Mouse (Mus musculus): Measurements from ENCODE around the gene Pik3cg. TPM values are rescaled to one million over a fixed set of nuclear protein-coding genes. Genes with fewer than 3 reads are reported as not detected.
"Not testable (repeated sequence)": the region's sequence is repeated elsewhere in the genome, so short reads cannot be mapped to it uniquely, and the experiment has no call there.

Gene Pik3cg
- 1.4 and 1.9 TPM in 2 replicates for polyA plus RNA-seq (2016; fragmentation: Nextera tagmentation; extraction: Ambion mirVana)

DNA sequence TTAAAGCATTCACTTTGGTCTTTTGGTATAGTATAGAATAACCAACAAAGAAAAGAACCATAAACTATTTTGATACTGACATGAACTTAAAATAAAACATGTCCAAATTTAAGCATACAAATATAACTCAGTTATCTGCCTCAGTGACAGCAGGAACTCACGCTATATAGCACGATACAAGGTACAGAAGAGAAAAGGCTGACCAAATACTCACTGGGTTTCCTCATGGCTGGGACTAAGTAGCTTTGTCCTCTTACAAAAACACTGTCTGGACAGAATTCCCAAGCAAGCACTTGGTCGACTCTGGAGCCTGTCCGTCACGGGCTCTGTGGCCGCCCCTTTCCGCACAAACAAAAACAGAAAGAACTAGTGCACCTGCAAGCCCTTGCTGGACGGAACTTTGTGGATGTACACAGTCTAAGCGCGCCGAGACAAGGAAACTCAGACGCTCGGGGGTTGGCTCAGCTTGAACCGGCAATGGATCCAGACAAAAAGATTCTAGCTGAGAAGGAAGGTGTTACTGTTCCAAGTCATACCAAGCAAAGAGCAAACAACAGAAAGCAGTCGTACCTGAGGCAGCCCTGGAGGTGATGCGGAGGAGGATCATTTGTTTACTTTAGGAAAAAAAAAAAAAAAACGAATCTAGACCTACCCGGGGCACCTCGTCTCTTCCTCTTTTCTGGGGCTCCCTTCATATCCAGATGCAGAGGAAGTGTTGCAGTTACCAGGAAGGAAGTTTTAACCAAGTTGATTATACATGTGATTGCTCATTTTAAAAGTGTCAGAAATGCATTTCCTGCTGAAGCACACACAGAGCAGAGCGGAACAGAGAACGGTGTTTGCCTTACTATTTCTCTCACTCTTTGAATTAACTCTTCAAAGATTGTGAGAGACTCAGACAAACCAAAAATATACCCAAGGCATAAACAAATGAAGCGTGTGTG is at the start of gene Pik3cg:
Pik3cg (minus strand) TSS at position 712 of the 944 bp plus-strand sequence.
- WGBS: 65% methylated on average over 22 of the region's 22 CpGs
- no peak for ATAC-seq (ENCODE audit: low FRiP score)

GRCm38 (mm10) chr12:32248483-32248882 is 40.0 kb upstream of the Pik3cg start:
- WGBS: 22% methylated on average over 2 of the region's 2 CpGs
- Histone ChIP-seq H3K4me3 (no peak overlapping the region), H3K4me2 (replicated peaks) (no peak overlapping the region), H3K36me3 (no peaks in the 10 kb centered on the region), H3K9me3 (replicated peaks) (no peaks in the 10 kb centered on the region), H3K27me3 (no peaks in the 10 kb centered on the region), H3K27ac (no peak overlapping the region), H3K4me1 (no peaks in the 10 kb centered on the region), H3K9ac (no peak overlapping the region)
- no peak for ATAC-seq (ENCODE audit: low FRiP score)

More for the DNA sequence above, at the start of gene Pik3cg:
- no peak within 1 kb of the TSS for H3K4me2 ChIP-seq (replicated peaks)
- no peak within 1 kb of the TSS for H3K9ac ChIP-seq
- H3K9me3 ChIP-seq (replicated peaks): no peaks in the 10 kb centered on the region
- no peaks in the 10 kb centered on the region for H3K27me3 ChIP-seq
- H3K36me3 ChIP-seq: no peaks in the 10 kb centered on the region
- H3K27ac ChIP-seq: no peak within 1 kb of the TSS
- H3K4me3 ChIP-seq: no peak within 1 kb of the TSS
- no peaks in the 10 kb centered on the region for H3K4me1 ChIP-seq

- 69% methylated on average over 5 of the region's 5 CpGs for WGBS
- H3K4me3 ChIP-seq: no peak overlapping the region
- H3K27ac ChIP-seq: no peak overlapping the region
- no peaks in the 10 kb centered on the region for H3K4me1 ChIP-seq
- H3K36me3 ChIP-seq: no peaks in the 10 kb centered on the region
- H3K27me3 ChIP-seq: no peaks in the 10 kb centered on the region
- no peak overlapping the region for H3K4me2 ChIP-seq (replicated peaks)
- no peaks in the 10 kb centered on the region for H3K9me3 ChIP-seq (replicated peaks)
- ATAC-seq (ENCODE audit: low FRiP score): no peak
- no peak overlapping the region for H3K9ac ChIP-seq
Measured at GRCm38 (mm10) chr12:32245566-32246233, 37.2 kb upstream of the Pik3cg start.

DNA sequence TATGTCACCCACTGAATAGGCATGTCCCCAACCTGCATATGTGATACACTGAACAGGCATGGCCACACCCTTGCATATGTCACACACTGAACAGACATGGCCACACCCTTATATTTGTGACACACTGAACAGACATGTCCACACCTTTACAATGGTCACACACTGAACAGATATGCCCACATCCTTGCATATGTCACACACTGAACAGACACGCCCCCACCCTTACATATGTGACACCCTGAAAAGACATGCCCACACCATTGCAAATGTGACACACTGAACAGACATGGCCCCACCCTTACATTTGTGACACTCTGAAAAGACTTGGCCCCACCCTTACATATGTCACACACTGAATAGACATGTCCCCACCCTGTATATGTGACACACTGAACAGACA is 35.1 kb upstream of the Pik3cg start:
- Histone ChIP-seq H3K4me1 (no peaks in the 10 kb centered on the region), H3K9ac (no peak overlapping the region), H3K27me3 (no peaks in the 10 kb centered on the region), H3K9me3 (replicated peaks) (no peaks in the 10 kb centered on the region), H3K4me2 (replicated peaks) (no peak overlapping the region), H3K4me3 (no peak overlapping the region), H3K27ac (no peak overlapping the region), H3K36me3 (no peaks in the 10 kb centered on the region)
- ATAC-seq (ENCODE audit: low FRiP score): no peak; the same call in 1 of the 2 replicates
- 62% methylated on average over 1 of the region's 1 CpGs for whole genome bisulfite sequencing

- WGBS: 90% methylated on average over 3 of the region's 3 CpGs
- not testable (repeated sequence) for ATAC-seq (ENCODE audit: low FRiP score); H3K9ac ChIP-seq
Measured at GRCm38 (mm10) chr12:32239134-32239533, 30.7 kb upstream of the Pik3cg start.

GRCm38 (mm10) chr12:32238433-32238832 is 30.0 kb upstream of the Pik3cg start:
- no peaks in the 10 kb centered on the region for H3K36me3 ChIP-seq
- no peak overlapping the region for H3K4me2 ChIP-seq (replicated peaks)
- H3K9me3 ChIP-seq (replicated peaks): no peaks in the 10 kb centered on the region
- H3K9ac ChIP-seq: no peak overlapping the region
- H3K27me3 ChIP-seq: no peaks in the 10 kb centered on the region
- H3K27ac ChIP-seq: no peak overlapping the region
- 0 out of 2 replicates have a peak, but pooled peaks cover 3% of the 10 kb centered on the region for H3K4me1 ChIP-seq
- WGBS: 77% methylated on average over 5 of the region's 5 CpGs
- no peak for ATAC-seq (ENCODE audit: low FRiP score)
- no peak overlapping the region for H3K4me3 ChIP-seq

More at GRCm38 (mm10) chr12:32239134-32239533, 30.7 kb upstream of the Pik3cg start:
- H3K4me1 ChIP-seq; H3K27me3 ChIP-seq; H3K36me3 ChIP-seq; H3K4me3 ChIP-seq; H3K27ac ChIP-seq; H3K9me3 ChIP-seq (replicated peaks); H3K4me2 ChIP-seq (replicated peaks): not testable (repeated sequence)

- Histone ChIP-seq H3K27ac (no peak overlapping the region), H3K27me3 (no peaks in the 10 kb centered on the region), H3K36me3 (no peaks in the 10 kb centered on the region), H3K4me2 (replicated peaks) (no peak overlapping the region), H3K9ac (no peak overlapping the region), H3K4me3 (no peak overlapping the region), H3K4me1 (0 out of 2 replicates have a peak, but pooled peaks cover 3% of the 10 kb centered on the region), H3K9me3 (replicated peaks) (no peaks in the 10 kb centered on the region)
- 55% methylated on average over 5 of the region's 5 CpGs for WGBS
- ATAC-seq (ENCODE audit: low FRiP score): no peak
Measured at GRCm38 (mm10) chr12:32237839-32238238, 29.4 kb upstream of the Pik3cg start.

DNA sequence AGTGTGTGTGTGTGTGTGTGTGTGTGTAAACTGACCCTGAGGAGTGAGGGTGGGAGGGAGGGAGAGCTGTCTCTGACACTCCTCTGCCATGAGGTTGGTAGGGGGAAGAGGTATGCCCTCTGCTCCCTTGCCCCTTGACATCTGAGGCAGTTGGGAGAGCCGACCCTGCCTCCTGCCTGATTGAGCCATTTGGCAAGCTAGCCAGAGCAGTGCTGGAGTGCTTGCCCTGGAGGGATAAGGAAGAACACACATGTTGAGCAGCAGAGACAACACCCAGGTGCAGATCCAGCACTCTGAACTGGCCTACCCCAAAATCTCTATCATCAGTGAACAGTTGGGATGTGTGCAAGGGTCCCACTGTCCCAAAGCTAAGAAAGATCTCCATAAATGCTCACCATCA is 28.7 kb upstream of the Pik3cg start:
- H3K27ac ChIP-seq: no peak overlapping the region
- no peaks in the 10 kb centered on the region for H3K9me3 ChIP-seq (replicated peaks)
- no peaks in the 10 kb centered on the region for H3K27me3 ChIP-seq
- no peak overlapping the region for H3K9ac ChIP-seq
- 36% methylated on average over 1 of the region's 1 CpGs for WGBS
- ATAC-seq (ENCODE audit: low FRiP score): no peak
- no peak overlapping the region for H3K4me2 ChIP-seq (replicated peaks)
- H3K4me1 ChIP-seq: 0 out of 2 replicates have a peak, but pooled peaks cover 3% of the 10 kb centered on the region
- H3K4me3 ChIP-seq: no peak overlapping the region
- no peaks in the 10 kb centered on the region for H3K36me3 ChIP-seq

DNA sequence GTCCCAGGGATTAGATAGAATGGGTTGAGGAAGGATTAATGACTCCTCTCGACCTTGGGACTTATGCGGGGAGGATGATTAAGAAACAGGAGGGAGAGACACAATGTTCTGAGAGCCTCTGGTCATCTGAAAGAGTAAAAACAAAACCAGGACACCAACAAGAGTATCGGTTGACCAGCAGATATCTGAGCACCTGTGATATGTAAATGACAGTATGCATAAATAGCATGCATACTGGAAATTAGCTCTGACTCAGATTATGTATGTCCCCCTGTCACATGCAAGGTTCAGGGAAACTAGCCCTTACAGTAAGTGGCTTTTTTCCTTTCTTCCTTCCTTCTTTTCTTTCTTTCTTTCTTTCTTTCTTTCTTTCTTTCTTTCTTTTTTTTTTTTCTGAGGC is 28.0 kb upstream of the Pik3cg start:
- Histone ChIP-seq H3K9me3 (replicated peaks) (no peaks in the 10 kb centered on the region), H3K4me1 (0 out of 2 replicates have a peak, but pooled peaks cover 3% of the 10 kb centered on the region), H3K4me3 (no peak overlapping the region), H3K4me2 (replicated peaks) (no peak overlapping the region), H3K9ac (no peak overlapping the region), H3K36me3 (no peaks in the 10 kb centered on the region), H3K27ac (no peak overlapping the region), H3K27me3 (no peaks in the 10 kb centered on the region)
- no peak for ATAC-seq (ENCODE audit: low FRiP score)
- 77% methylated on average over 3 of the region's 3 CpGs for WGBS

GRCm38 (mm10) chr12:32233871-32234270 is 25.4 kb upstream of the Pik3cg start:
- Histone ChIP-seq H3K4me1 (0 out of 2 replicates have a peak, but pooled peaks cover 9% of the 10 kb centered on the region), H3K27me3 (no peaks in the 10 kb centered on the region), H3K36me3 (no peaks in the 10 kb centered on the region), H3K9ac (no peak overlapping the region), H3K27ac (no peak overlapping the region), H3K9me3 (replicated peaks) (no peaks in the 10 kb centered on the region), H3K4me2 (replicated peaks) (no peak overlapping the region), H3K4me3 (no peak overlapping the region)
- WGBS: 81% methylated on average over 4 of the region's 4 CpGs
- ATAC-seq (ENCODE audit: low FRiP score): no peak

DNA sequence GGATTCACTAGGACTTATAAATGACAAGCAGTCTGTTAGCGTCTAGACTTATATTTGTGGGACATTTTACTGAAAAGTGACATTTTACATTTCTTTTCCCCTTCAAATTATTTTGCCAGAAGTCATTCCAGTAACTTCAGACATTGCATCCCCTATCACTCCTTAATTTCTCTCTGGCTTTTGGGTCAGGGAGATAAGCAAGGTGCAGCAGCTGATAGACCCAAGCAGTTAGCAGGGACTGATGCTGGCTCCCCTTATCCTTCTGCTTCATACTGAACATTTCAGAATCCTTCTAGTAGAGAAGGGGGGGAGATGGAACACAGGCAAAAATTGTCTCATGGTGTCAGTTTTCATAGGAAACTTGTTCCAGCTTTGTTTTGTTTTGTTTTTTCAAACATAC is 22.9 kb upstream of the Pik3cg start:
- Histone ChIP-seq H3K36me3 (no peaks in the 10 kb centered on the region), H3K27ac (no peak overlapping the region), H3K4me1 (0 out of 2 replicates have a peak, but pooled peaks cover 6% of the 10 kb centered on the region), H3K9ac (no peak overlapping the region), H3K4me2 (replicated peaks) (no peak overlapping the region), H3K4me3 (no peak overlapping the region), H3K9me3 (replicated peaks) (no peaks in the 10 kb centered on the region), H3K27me3 (no peaks in the 10 kb centered on the region)
- no peak for ATAC-seq (ENCODE audit: low FRiP score)
- 95% methylated on average over 1 of the region's 1 CpGs for WGBS

GRCm38 (mm10) chr12:32223629-32224028 is 15.2 kb upstream of the Pik3cg start:
- no peaks in the 10 kb centered on the region for H3K4me1 ChIP-seq
- H3K27me3 ChIP-seq: no peaks in the 10 kb centered on the region
- WGBS: 89% methylated on average over 1 of the region's 1 CpGs
- ATAC-seq (ENCODE audit: low FRiP score): no peak
- H3K27ac ChIP-seq: no peak overlapping the region
- H3K4me2 ChIP-seq (replicated peaks): no peak overlapping the region
- no peak overlapping the region for H3K9ac ChIP-seq
- H3K9me3 ChIP-seq (replicated peaks): no peaks in the 10 kb centered on the region
- H3K36me3 ChIP-seq: no peaks in the 10 kb centered on the region
- H3K4me3 ChIP-seq: no peak overlapping the region

Data from hindbrain, embryonic 12.5 days (tissue).